In the genomic region with DNA sequence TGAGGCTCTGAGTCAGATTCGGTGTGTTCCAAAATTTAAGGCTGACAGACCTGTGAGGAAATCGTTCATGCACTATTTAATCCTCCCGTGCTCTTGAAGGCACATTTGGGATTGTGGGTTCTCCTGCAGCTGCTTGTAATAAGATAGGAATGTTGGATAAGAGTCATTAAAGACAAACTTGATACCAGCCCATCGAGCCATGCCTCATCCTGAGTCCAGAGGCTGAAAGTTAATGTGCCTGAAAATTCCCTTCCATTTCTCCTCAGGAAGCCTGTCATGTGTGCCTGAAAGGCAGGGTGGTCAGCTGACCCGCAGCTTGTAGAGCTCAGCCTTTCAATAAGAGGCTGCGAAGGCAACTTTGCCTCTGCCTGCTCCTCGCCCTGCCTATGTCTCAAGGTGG, we compare ENCODE assay signal across 17 mouse cellular contexts.
A peak's percentile ranks its signal among the peaks of the same experiment; 100 is the strongest.
DNase-seq lines count a peak whose midpoint lies in the region; ATAC-seq and TF ChIP-seq lines count a peak whose summit lies in the region.
"Had no signal": no experiment of that assay in that cellular context is flagged by ENCODE, and none has a peak within 500 bp of the region (broad histone marks: within the 10 kb centered on the region; RNA-seq: fewer than 3 reads in every experiment).

No protein-coding gene starts in this region.

- peaks cover 5% of the 10 kb centered on the region; the same call in 1 of the 2 replicates for H3K9me3 ChIP-seq in embryonic facial prominence, embryonic 14.5 days (ENCODE audit: control insufficient read depth, low read length)
- H3K9me3 ChIP-seq: heart, embryonic 12.5 days had no signal

- H3K79me3 ChIP-seq in C2C12 (ENCODE audit: low read depth): no peaks in the 10 kb centered on the region

- H3K79me2 ChIP-seq in C2C12 (ENCODE audit: control insufficient read depth, insufficient read depth): no peaks in the 10 kb centered on the region
- no peaks in the 10 kb centered on the region for H3K79me2 ChIP-seq in heart, adult 2 months (replicated peaks; ENCODE audit: control insufficient read depth, insufficient read depth, low read length)

- H3K9ac ChIP-seq in embryonic facial prominence, embryonic 14.5 days (ENCODE audit: low read depth, low read length): no peak overlapping the region
- H3K9ac ChIP-seq in heart, adult 2 months (ENCODE audit: low read depth, low read length): no peak overlapping the region
- H3K9ac ChIP-seq: heart, embryonic 12.5 days; liver, embryonic 13.5 days had no signal

- ATAC-seq in embryonic facial prominence, embryonic 14.5 days (ENCODE audit: low read depth): peak; percentile 57

- TF ChIP-seq POLR2A in heart, adult 2 months (IDR thresholded peaks at IDR 0.05; ENCODE audit: insufficient read depth, low read depth, low read length): no peak

- WGBS in embryonic facial prominence, embryonic 14.5 days: 28% methylated on average over 7 of the region's 7 CpGs
- WGBS in heart, adult 2 months: 75% methylated on average over 7 of the region's 7 CpGs

- no peak overlapping the region; the same call in 1 of the 2 replicates for H3K4me2 ChIP-seq in embryonic facial prominence, embryonic 14.5 days (ENCODE audit: low read depth, low read length)
- H3K4me2 ChIP-seq: heart, embryonic 12.5 days; liver, embryonic 13.5 days had no signal

- peaks cover 4% of the 10 kb centered on the region; the same call in 1 of the 2 replicates for H3K4me1 ChIP-seq in embryonic facial prominence, embryonic 14.5 days (ENCODE audit: control insufficient read depth, insufficient read depth, low read length)
- H3K4me1 ChIP-seq in heart, adult 2 months (ENCODE audit: control insufficient read depth, insufficient read depth, low read length): no peaks in the 10 kb centered on the region
- H3K4me1 ChIP-seq: heart, embryonic 12.5 days; liver, embryonic 13.5 days had no signal

- H3K27ac ChIP-seq in embryonic facial prominence, embryonic 14.5 days (replicated peaks; ENCODE audit: low read depth, low read length): peak overlapping the region; percentile 49; the same call in 1 of the 2 replicates
- no peak overlapping the region for H3K27ac ChIP-seq in heart, adult 2 months
- H3K27ac ChIP-seq: liver, embryonic 13.5 days had no signal

- H3K27me3 ChIP-seq in C2C12 (ENCODE audit: control insufficient read depth, insufficient read depth, insufficient read length): no peaks in the 10 kb centered on the region
- no peaks in the 10 kb centered on the region for H3K27me3 ChIP-seq in embryonic facial prominence, embryonic 14.5 days (replicated peaks; ENCODE audit: control insufficient read depth, insufficient read depth, low read length)
- H3K27me3 ChIP-seq in heart, adult 2 months (ENCODE audit: control insufficient read depth, insufficient read depth, low read length): no peaks in the 10 kb centered on the region
- H3K27me3 ChIP-seq: heart, embryonic 12.5 days; liver, embryonic 13.5 days had no signal

- DNase-seq in kidney, adult 11 months: peak; percentile 12
- DNase-seq in kidney, adult 18-20 months: no peak
- DNase-seq in embryonic facial prominence, embryonic 14.5 days (ENCODE audit: low spot score): peak; percentile 69
- DNase-seq in kidney, postnatal 4 days: peak; percentile 16 to 38
- DNase-seq in heart, adult 2 months: no peak
- no peak for DNase-seq in right cerebral cortex, postnatal 14 days
- no peak for DNase-seq in lung, postnatal 36 days
- DNase-seq: B cell, adult 2 months; cerebellum, adult 9-11 months; gastrocnemius, postnatal 36 days; heart, postnatal 4 days; layer of hippocampus, postnatal 36 days; liver, embryonic 13.5 days; right cerebral cortex, postnatal 25 days; thymus, postnatal 14 days had no signal

- H3K4me3 ChIP-seq in C2C12 (ENCODE audit: insufficient read depth, poor library complexity, severe bottlenecking): no peak overlapping the region
- no peak overlapping the region for H3K4me3 ChIP-seq in embryonic facial prominence, embryonic 14.5 days (ENCODE audit: low read depth, low read length)
- H3K4me3 ChIP-seq in heart, adult 2 months: no peak overlapping the region
- H3K4me3 ChIP-seq: heart, embryonic 12.5 days; liver, embryonic 13.5 days had no signal

- no peak for TF ChIP-seq CTCF in C2C12 (IDR thresholded peaks at IDR 0.05; ENCODE audit: control insufficient read depth, insufficient read depth, insufficient read length)
- no peak for TF ChIP-seq CTCF in heart, adult 2 months (IDR thresholded peaks at IDR 0.05)

- TF ChIP-seq EP300 in heart, adult 2 months (IDR thresholded peaks at IDR 0.05; ENCODE audit: insufficient read depth, low read depth, low read length): no peak

- intact Hi-C loops in heart, adult 2 months (cut with DNase I): no loop called here

- H3K36me3 ChIP-seq in C2C12 (ENCODE audit: control insufficient read depth, insufficient read depth): no peaks in the 10 kb centered on the region
- H3K36me3 ChIP-seq in embryonic facial prominence, embryonic 14.5 days (ENCODE audit: control insufficient read depth, insufficient read depth, low read length): no peaks in the 10 kb centered on the region
- no peaks in the 10 kb centered on the region for H3K36me3 ChIP-seq in heart, adult 2 months (ENCODE audit: control insufficient read depth, insufficient read depth, low read length)
- H3K36me3 ChIP-seq: heart, embryonic 12.5 days; liver, embryonic 13.5 days had no signal

- H3ac ChIP-seq in C2C12 (ENCODE audit: control insufficient read depth, insufficient read length, low read depth): no peak overlapping the region

TF ChIP-seq in C2C12, 6 proteins besides CTCF, POLR2A, EP300 and RAD21:
- TF ChIP-seq FOSL1 (IDR thresholded peaks at IDR 0.05; ENCODE audit: insufficient read depth, low read length, poor library complexity, severe bottlenecking) (peak; percentile 92), USF1 (IDR thresholded peaks at IDR 0.05; ENCODE audit: low read depth) (peak; percentile 97), MYOD1 (IDR thresholded peaks at IDR 0.05; ENCODE audit: control insufficient read depth, insufficient read length, low read depth) (peak; percentile 79), CEBPB (IDR thresholded peaks at IDR 0.05; ENCODE audit: low read depth) (peak; percentile 84), MYOG (IDR thresholded peaks at IDR 0.05; ENCODE audit: control insufficient read depth, extremely low read depth, insufficient read length) (no peak), MAX (IDR thresholded peaks at IDR 0.05) (peak; percentile 91)

Comparison
In these comparisons a context has a peak if more than half of its experiments do, and no peak if none do; other contexts are left out.
1. DNase-seq: peak in kidney, adult 11 months (single experiment), embryonic facial prominence, embryonic 14.5 days (single experiment) and kidney, postnatal 4 days (2 of 2); none in kidney, adult 18-20 months (single experiment), heart, adult 2 months (0 of 2), right cerebral cortex, postnatal 14 days (single experiment) and lung, postnatal 36 days (single experiment).